ENCODE assay signal across 8 mouse cellular contexts in the genomic region with DNA sequence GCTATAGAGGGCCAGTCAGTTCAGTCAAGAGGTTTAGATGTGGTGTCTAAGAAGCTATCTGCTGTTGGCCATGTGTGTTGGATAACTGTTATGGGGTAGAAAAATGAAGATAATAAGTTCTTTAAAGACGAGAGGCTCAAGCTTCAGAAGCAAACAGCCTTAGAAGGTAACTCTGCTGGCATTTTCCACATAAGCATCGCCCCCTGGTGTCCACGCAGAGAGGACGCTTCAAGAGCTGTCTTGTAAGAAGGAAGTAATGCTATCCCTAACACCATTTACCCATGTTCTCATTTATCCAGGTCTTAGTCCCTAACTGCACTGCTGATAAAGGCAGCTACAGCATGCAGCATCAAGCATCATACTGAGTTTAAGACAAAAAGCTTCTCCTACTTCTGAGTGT. TPM values are rescaled to one million over a fixed set of nuclear protein-coding genes. Genes with fewer than 3 reads are reported as not detected.
DNase-seq lines count a peak whose midpoint lies in the region.
"Had no signal": no experiment of that assay in that cellular context is flagged by ENCODE, and none has a peak within 500 bp of the region (broad histone marks: within the 10 kb centered on the region; RNA-seq: fewer than 3 reads in every experiment).

No protein-coding gene starts in this region.

- no peaks in the 10 kb centered on the region for H3K27me3 ChIP-seq in megakaryocyte, embryonic 14.5 days (replicated peaks)

- H3K36me3 ChIP-seq in megakaryocyte, embryonic 14.5 days (replicated peaks; ENCODE audit: low read length) = no peaks in the 10 kb centered on the region

- no peaks in the 10 kb centered on the region for H3K9me3 ChIP-seq in megakaryocyte, embryonic 14.5 days

- peak overlapping the region; percentile 71 for H3K4me3 ChIP-seq in megakaryocyte, embryonic 14.5 days (replicated peaks)
- H3K4me3 ChIP-seq: myocyte had no signal

- peaks cover 67% of the 10 kb centered on the region for H3K4me1 ChIP-seq in megakaryocyte, embryonic 14.5 days

- DNase-seq in ovary, postnatal 14 days (ENCODE audit: low spot score) = peak; percentile 32
- no peak for DNase-seq in ovary, postnatal 10 days (ENCODE audit: low spot score)
- DNase-seq in adrenal gland, adult 18-20 months (ENCODE audit: low spot score in 2 of 2) = peak; percentile 14 to 50
- peak; percentile 13 for DNase-seq in forelimb bud, embryonic 11.5 days (ENCODE audit: low read depth, low spot score)
- peak; percentile 26 for DNase-seq in kidney, postnatal 14 days
- peak; percentile 44 for DNase-seq in telencephalon, adult 2 months (ENCODE audit: low read depth, low spot score)

RNA-seq across cellular contexts. Expression of a gene that starts 35.7 kb away (rescaled TPM):
- 10 to 100 TPM; 21.6 to 25.0 TPM for total RNA-seq in adrenal gland, adult 18-20 months (2021)
- polyA plus RNA-seq in megakaryocyte, embryonic 14.5 days (2012; ENCODE audit: insufficient read depth, low replicate concordance) = 0.46 TPM in 1 of 2 replicates, not detected in the other
